Mouse (Mus musculus) urinary bladder, postnatal 25 days (tissue): ENCODE measurements around the gene Dvl1.

Source experiments
- DNase-seq: peaks from one replicate; pipeline ENCODE4 v3.0.0; 2022; ENCODE audit warnings: low spot score

Gene Dvl1

GRCm38 (mm10) chr4:155883587-155883986, 36.4 kb downstream of the Dvl1 start:
- no peak for DNase-seq

GRCm38 (mm10) chr4:155886330-155886729, 39.1 kb downstream of the Dvl1 start:
- no peak for DNase-seq

- no peak for DNase-seq
These were observed 40.5 kb downstream of the Dvl1 start for GRCm38 (mm10) chr4:155887674-155888073.

- no peak for DNase-seq
These were observed 41.0 kb downstream of the Dvl1 start for GRCm38 (mm10) chr4:155888181-155888580.

- no peak for DNase-seq
These were observed 42.1 kb downstream of the Dvl1 start for GRCm38 (mm10) chr4:155889316-155889715.

- no peak for DNase-seq
These were observed 43.8 kb downstream of the Dvl1 start for GRCm38 (mm10) chr4:155891011-155891471.

- peak; percentile 98 for DNase-seq
These were observed 44.4 kb downstream of the Dvl1 start, which contains the start of the genes Pusl1 and Acap3 for GRCm38 (mm10) chr4:155891551-155892001. Gene Pusl1 (minus strand): TSS chr4:155891781. Gene Acap3 (plus strand): TSS chr4:155891822.

- DNase-seq: peak; percentile 82
These were observed 44.8 kb downstream of the Dvl1 start for GRCm38 (mm10) chr4:155892017-155892416.

- DNase-seq: no peak
These were observed 45.4 kb downstream of the Dvl1 start for GRCm38 (mm10) chr4:155892438-155893211.

- DNase-seq: no peak
These were observed 46.0 kb downstream of the Dvl1 start for GRCm38 (mm10) chr4:155893212-155893690.

GRCm38 (mm10) chr4:155894311-155894881, 47.2 kb downstream of the Dvl1 start:
- peak; percentile 79 for DNase-seq

GRCm38 (mm10) chr4:155895216-155895615, 48.0 kb downstream of the Dvl1 start:
- peak; percentile 49 for DNase-seq

GRCm38 (mm10) chr4:155895826-155896225, 48.6 kb downstream of the Dvl1 start:
- DNase-seq: peak; percentile 2

GRCm38 (mm10) chr4:155896461-155896860, 49.3 kb downstream of the Dvl1 start:
- DNase-seq: no peak

GRCm38 (mm10) chr4:155898318-155898717, 51.1 kb downstream of the Dvl1 start:
- no peak for DNase-seq

GRCm38 (mm10) chr4:155899355-155899754, 52.2 kb downstream of the Dvl1 start:
- peak; percentile 2 for DNase-seq

- DNase-seq: peak; percentile 2
These were observed 54.0 kb downstream of the Dvl1 start for GRCm38 (mm10) chr4:155901205-155901604.

- DNase-seq: no peak
These were observed 56.0 kb downstream of the Dvl1 start for GRCm38 (mm10) chr4:155903246-155903645.

- peak; percentile 3 for DNase-seq
These were observed 57.3 kb downstream of the Dvl1 start for GRCm38 (mm10) chr4:155904318-155905102.

GRCm38 (mm10) chr4:155905634-155906033, 58.4 kb downstream of the Dvl1 start:
- peak; percentile 2 for DNase-seq

- DNase-seq: peak; percentile 1
These were observed 58.9 kb downstream of the Dvl1 start for GRCm38 (mm10) chr4:155906125-155906524.

GRCm38 (mm10) chr4:155907003-155907402, 59.8 kb downstream of the Dvl1 start:
- DNase-seq: no peak
